Mouse (Mus musculus): ENCODE measurements around the gene Gm20831.
"Not testable (repeated sequence)": the region's sequence is repeated elsewhere in the genome, so short reads cannot be mapped to it uniquely, and the experiment has no call there.

Gene Gm20831

DNA sequence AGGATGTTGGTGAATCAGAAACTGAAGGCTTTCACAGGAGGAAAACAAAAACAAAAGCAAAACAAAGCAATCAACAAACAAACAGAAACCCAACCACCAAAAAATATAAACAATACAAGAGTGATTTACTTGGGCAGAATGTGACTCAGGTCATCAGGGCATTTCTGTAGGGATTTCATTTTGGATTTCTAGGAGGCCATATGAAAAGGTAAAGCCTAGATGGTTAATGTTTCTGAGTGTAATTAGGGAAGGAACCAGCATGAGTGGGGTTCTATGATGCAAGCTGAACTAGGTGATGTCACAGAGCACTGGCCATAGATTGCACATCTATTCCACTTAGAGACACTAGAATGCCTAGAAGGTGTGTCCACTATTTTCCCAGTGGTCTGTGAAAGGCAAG is at the start of gene Gm20831, which contains the start of gene Gm20772:
Gene Gm20831, plus strand, starts transcription at position 301 of the 400 bp plus-strand sequence.
Gene Gm20772, plus strand, starts transcription at position 301 of the 400 bp plus-strand sequence.
- CTCF ChIA-PET, POLR2A ChIA-PET: not testable (repeated sequence)

DNA sequence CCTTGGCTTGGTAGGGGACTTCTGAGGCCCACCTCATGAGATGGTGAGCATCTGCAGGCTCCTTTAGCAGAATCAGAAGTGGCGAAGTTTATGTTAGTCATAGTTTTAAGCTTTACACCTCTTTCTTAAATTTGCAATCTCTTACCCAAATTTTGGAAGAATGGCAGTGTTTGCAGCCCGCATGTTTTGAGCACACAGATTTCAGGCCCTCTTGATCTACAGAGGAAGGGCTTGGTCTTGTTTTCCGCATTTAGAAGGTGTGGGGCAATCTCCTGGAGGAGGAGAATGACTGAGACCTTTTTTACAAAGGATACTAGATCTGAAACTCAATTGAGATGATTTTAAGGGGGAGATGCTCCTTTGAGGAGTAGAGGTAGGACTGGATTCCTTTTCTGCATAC is 28.4 kb upstream of the Gm20831 start, which contains the start of gene Gm21904:
Gene Gm21904, minus strand, starts transcription at position 101 of the 400 bp plus-strand sequence.
- POLR2A ChIA-PET: not testable (repeated sequence)

DNA sequence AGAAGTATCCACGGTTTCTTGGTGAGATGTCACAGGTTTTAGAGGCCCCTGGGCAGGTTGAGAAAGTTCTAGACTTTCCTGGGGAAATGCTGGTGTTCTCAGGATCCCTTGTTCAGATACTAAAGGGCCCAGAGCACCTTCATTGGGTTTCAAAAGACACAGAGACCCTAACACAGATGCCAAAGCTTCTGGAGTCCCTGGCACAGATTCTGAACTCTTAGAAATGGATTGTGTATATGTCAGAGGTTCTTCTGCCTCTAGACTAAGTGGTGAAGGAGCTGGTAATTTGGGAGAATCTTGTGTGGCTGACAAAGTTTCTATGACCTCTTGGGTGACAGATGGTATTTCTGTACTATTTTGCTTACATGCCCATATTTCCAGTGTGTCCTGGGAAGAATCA is 62.7 kb downstream of the Gm20831 start, which contains the start of gene Srsy:
Gene Srsy, minus strand, starts transcription at position 101 of the 400 bp plus-strand sequence.
- CTCF ChIA-PET, POLR2A ChIA-PET: not testable (repeated sequence)

More for the DNA sequence above, 28.4 kb upstream of the Gm20831 start, which contains the start of gene Gm21904:
- CTCF ChIA-PET: not testable (repeated sequence)

All from embryonic stem cell, embryonic (primary cell).